Mouse (Mus musculus) CH12.LX (cell line): ENCODE results near the gene Per3. TPM values are rescaled to one million over a fixed set of nuclear protein-coding genes. Genes with fewer than 3 reads are reported as not detected.

Experiments
- DNase-seq: peaks from one replicate; pipeline ENCODE4 v3.0.0-alpha.2; 2013; ENCODE audit errors: extremely low read depth
- H3K27ac ChIP-seq: 2 replicates; pipeline ENCODE4 v1.5.1; 2012; ENCODE audit warnings: low read depth, mild to moderate bottlenecking, control low read depth, moderate library complexity; ENCODE audit not compliant: insufficient read depth
- H3K27me3 ChIP-seq: replicated peaks from 2 replicates; pipeline ENCODE3; 2012; ENCODE audit warnings: inconsistent platforms
- H3K36me3 ChIP-seq, 2 experiments: replicated peaks in 1 of 2; 2 replicates each; pipeline versions ENCODE3 to v1.6.1; 2012; ENCODE audit warnings: inconsistent platforms in 1 of 2, low read length in 1 of 2, mild to moderate bottlenecking in 1 of 2, mixed read lengths in 1 of 2, moderate library complexity in 1 of 2; ENCODE audit not compliant: control insufficient read depth in 1 of 2, insufficient read depth in 1 of 2
- H3K4me1 ChIP-seq, 2 experiments: 2 replicates each; pipeline ENCODE4 v1.6.1; 2012; ENCODE audit warnings: inconsistent platforms in 1 of 2, moderate library complexity in 1 of 2; ENCODE audit not compliant: insufficient read depth in 2 of 2, control insufficient read depth in 1 of 2
- H3K4me2 ChIP-seq: 2 replicates; pipeline ENCODE4 v1.6.1; 2012; ENCODE audit warnings: low read depth, mild to moderate bottlenecking, control low read depth; ENCODE audit not compliant: poor library complexity, insufficient read depth, severe bottlenecking
- H3K4me3 ChIP-seq, 3 experiments: fragments of 150-350 bp in 1 of 3; sonication (generic) in 1 of 3; replicated peaks in 1 of 3; 2 replicates each; pipeline versions ENCODE3 to v1.5.1; 2011 to 2012; ENCODE audit warnings: low read depth in 2 of 3, low read length in 2 of 3, mild to moderate bottlenecking in 2 of 3, moderate library complexity in 2 of 3, control low read depth in 1 of 3, improper control_type of control experiment in 1 of 3, inconsistent platforms in 1 of 3, mixed read lengths in 1 of 3; ENCODE audit not compliant: poor library complexity in 1 of 3
- H3K79me2 ChIP-seq: replicated peaks from 2 replicates; pipeline ENCODE4 v1.6.1; 2012; ENCODE audit warnings: mild to moderate bottlenecking, moderate library complexity; ENCODE audit not compliant: control insufficient read depth, poor library complexity, insufficient read depth, severe bottlenecking; ENCODE audit errors: extremely low read depth
- H3K9ac ChIP-seq: 2 replicates; pipeline ENCODE4 v1.6.1; 2012; ENCODE audit warnings: low read depth, mild to moderate bottlenecking, control low read depth, moderate library complexity; ENCODE audit not compliant: insufficient read depth
- H3K9me3 ChIP-seq: replicated peaks from 2 replicates; pipeline ENCODE3; 2012; ENCODE audit warnings: low read length, inconsistent platforms, mixed read lengths
- BHLHE40 ChIP-seq: IDR thresholded peaks from 2 replicates; pipeline ENCODE4 v1.6.1; 2011; ENCODE audit warnings: mild to moderate bottlenecking, low read depth, low read length, improper control_type of control experiment
- CHD1 ChIP-seq: IDR thresholded peaks from 2 replicates; pipeline ENCODE4 v1.6.1; 2012; ENCODE audit warnings: low read depth, low read length, improper control_type of control experiment, inconsistent platforms
- CHD2 ChIP-seq: IDR thresholded peaks from 2 replicates; pipeline ENCODE4 v1.6.1; 2011; ENCODE audit warnings: low read length, improper control_type of control experiment
- CTCF ChIP-seq, 2 experiments: IDR thresholded peaks in 1 of 2; conservative IDR thresholded peaks in 1 of 2; 2 replicates each; pipeline ENCODE4 v1.5.1; 2011 to 2012; ENCODE audit warnings: low read depth in 2 of 2, low read length in 2 of 2, improper control_type of control experiment in 1 of 2, inconsistent platforms in 1 of 2, mild to moderate bottlenecking in 1 of 2, moderate library complexity in 1 of 2
- ELF1 ChIP-seq: IDR thresholded peaks from 2 replicates; pipeline ENCODE4 v1.6.1; 2014; ENCODE audit warnings: low read depth, mild to moderate bottlenecking, inconsistent platforms, low read length, improper control_type of control experiment
- EP300 ChIP-seq: IDR thresholded peaks from 2 replicates; pipeline ENCODE4 v1.6.1; 2011; ENCODE audit warnings: low read length, improper control_type of control experiment
- ETS1 ChIP-seq: conservative IDR thresholded peaks from 2 replicates; pipeline ENCODE4 v1.6.1; 2012; ENCODE audit warnings: low read depth, mild to moderate bottlenecking, inconsistent platforms, low read length, improper control_type of control experiment, moderate library complexity
- HCFC1 ChIP-seq: IDR thresholded peaks from 2 replicates; pipeline ENCODE4 v1.6.1; 2012; ENCODE audit warnings: low read depth, mild to moderate bottlenecking, inconsistent platforms, low read length, improper control_type of control experiment
- JUN ChIP-seq: IDR thresholded peaks from 2 replicates; pipeline ENCODE4 v1.6.1; 2011; ENCODE audit warnings: low read depth, mild to moderate bottlenecking, low read length, improper control_type of control experiment, moderate library complexity; ENCODE audit not compliant: insufficient read depth
- KAT2A ChIP-seq: IDR thresholded peaks from 2 replicates; pipeline ENCODE4 v1.6.1; 2012; ENCODE audit warnings: low read length, improper control_type of control experiment, inconsistent platforms; ENCODE audit not compliant: insufficient replicate concordance
- MAZ ChIP-seq: IDR thresholded peaks from 2 replicates; pipeline ENCODE4 v1.6.1; 2012; ENCODE audit warnings: low read depth, mild to moderate bottlenecking, inconsistent platforms, low read length, improper control_type of control experiment, moderate library complexity
- MYC ChIP-seq: IDR thresholded peaks from 2 replicates; pipeline ENCODE4 v1.6.1; 2011; ENCODE audit warnings: low read depth, mild to moderate bottlenecking, improper control_type of control experiment, low read length
- NELFE ChIP-seq: IDR thresholded peaks from 2 replicates; pipeline ENCODE4 v1.6.1; 2011; ENCODE audit warnings: low read depth, low read length, improper control_type of control experiment
- NRF1 ChIP-seq: IDR thresholded peaks from 2 replicates; pipeline ENCODE4 v1.6.1; 2014; ENCODE audit warnings: low read depth, mild to moderate bottlenecking, inconsistent platforms, low read length, improper control_type of control experiment, moderate library complexity
- PAX5 ChIP-seq: IDR thresholded peaks from 2 replicates; pipeline ENCODE4 v1.6.1; 2012; ENCODE audit warnings: low read length, inconsistent platforms, mixed read lengths
- POLR2AphosphoS2 ChIP-seq: IDR thresholded peaks from 2 replicates; pipeline ENCODE4 v1.6.1; 2011; ENCODE audit warnings: low read depth, low read length, improper control_type of control experiment
- RAD21 ChIP-seq: IDR thresholded peaks from 2 replicates; pipeline ENCODE4 v1.6.1; 2011; ENCODE audit warnings: low read depth, mild to moderate bottlenecking, low read length, improper control_type of control experiment, moderate library complexity
- SIN3A ChIP-seq: IDR thresholded peaks from 2 replicates; pipeline ENCODE4 v1.6.1; 2012; ENCODE audit warnings: low read length, improper control_type of control experiment, inconsistent platforms
- SMC3 ChIP-seq: IDR thresholded peaks from 2 replicates; pipeline ENCODE4 v1.6.1; 2011; ENCODE audit warnings: low read depth, low read length, improper control_type of control experiment
- TBP ChIP-seq: conservative IDR thresholded peaks from 2 replicates; pipeline ENCODE4 v1.6.1; 2011; ENCODE audit warnings: low read depth, low read length, improper control_type of control experiment
- UBTF ChIP-seq: IDR thresholded peaks from 2 replicates; pipeline ENCODE4 v1.6.1; 2012; ENCODE audit warnings: low read depth, mild to moderate bottlenecking, inconsistent platforms, low read length, improper control_type of control experiment, moderate library complexity
- USF1 ChIP-seq: IDR thresholded peaks from 2 replicates; pipeline ENCODE4 v1.6.1; 2014; ENCODE audit warnings: low read depth, mild to moderate bottlenecking, inconsistent platforms, low read length, improper control_type of control experiment
- USF2 ChIP-seq: conservative IDR thresholded peaks from 2 replicates; pipeline ENCODE4 v1.6.1; 2011; ENCODE audit warnings: low read depth, low read length, improper control_type of control experiment
- ZKSCAN1 ChIP-seq: IDR thresholded peaks from 2 replicates; pipeline ENCODE4 v1.6.1; 2012; ENCODE audit warnings: low read depth, inconsistent platforms, low read length, improper control_type of control experiment, borderline replicate concordance
- dilution Hi-C: fragments of 300-500 bp; cut with MboI; formaldehyde crosslinking; loops from 2 replicates; pipeline ENCODE4 v1.14.3; 2020; ENCODE audit warnings: low sequenced_read_pairs; ENCODE audit not compliant: extremely low pct_unique_long_range_greater_than_20kb, extremely low pct_ligation_motif_present
- in situ Hi-C: fragments of 300-500 bp; cut with MboI; formaldehyde crosslinking; loops from 3 replicates; pipeline ENCODE4 v1.14.3; 2019; ENCODE audit warnings: low sequenced_read_pairs, low pct_ligation_motif_present, low pct_unique_long_range_greater_than_20kb, mixed read lengths
- polyA plus RNA-seq: library from polyadenylated mRNA; unstranded; fragments of >175 nt; gene quantifications from 2 replicates; pipeline ENCODE4 v1.2.1, GENCODE M21; 2012; ENCODE audit warnings: low read depth; ENCODE audit not compliant: insufficient read length
- total RNA-seq, 2 experiments: library from RNA; depleted of rRNA; stranded (reverse); fragments of 300-350 nt in 1 of 2; fragments of >200 nt in 1 of 2; gene quantifications; 2 replicates each; pipeline ENCODE4 v1.2.3; 2012 to 2014

Gene Per3
- total and polyA plus RNA-seq, 3 experiments, result 0.56 to 0.81 (median 0.74) TPM

GRCm38 (mm10) chr4:151036521-151036920, 7.9 kb downstream of the Per3 start:
- H3K9me3 ChIP-seq, result no peaks in the 10 kb centered on the region
- TF ChIP-seq JUN (no peak), NELFE (no peak), USF1 (no peak), NRF1 (no peak), CHD2 (no peak), CHD1 (no peak), HCFC1 (no peak)
- H3K79me2 ChIP-seq, result no peaks in the 10 kb centered on the region
- no peak overlapping the region for H3K9ac ChIP-seq
- H3K4me1 ChIP-seq, result peaks cover 2 to 3% of the 10 kb centered on the region in 2 experiments; a peak in 3 of 4 replicates
- dilution Hi-C loops, result no loop called here
- peaks cover 0 to 1% of the 10 kb centered on the region in 2 experiments for H3K36me3 ChIP-seq
- H3K27me3 ChIP-seq, result no peaks in the 10 kb centered on the region
- H3K27ac ChIP-seq, result no peak overlapping the region
- DNase-seq, result no peak
- H3K4me3 ChIP-seq, result no peak overlapping the region
- no peak overlapping the region for H3K4me2 ChIP-seq
- in situ Hi-C loops, result no loop called here

GRCm38 (mm10) chr4:151027001-151027400, 17.5 kb downstream of the Per3 start:
- peak; percentile 77 for TF ChIP-seq SMC3
- TF ChIP-seq NELFE, result no peak
- TF ChIP-seq NRF1, result no peak
- no peak for TF ChIP-seq USF2
- TF ChIP-seq RAD21, result peak; percentile 58
- TF ChIP-seq CTCF (conservative IDR thresholded peaks at IDR 0.05 in 1 of 2, IDR thresholded peaks at IDR 0.05 in 1 of 2; ENCODE audit: low read depth in 2 of 2, low read length in 2 of 2), result peak; percentile 81 to 89
- Histone ChIP-seq H3K9ac (no peak overlapping the region), H3K79me2 (no peaks in the 10 kb centered on the region), H3K4me1 (peaks cover 0 to 2% of the 10 kb centered on the region in 2 experiments; a peak in 1 of 4 replicates), H3K4me3 (no peak overlapping the region), H3K4me2 (no peak overlapping the region), H3K36me3 (peaks cover 0 to 3% of the 10 kb centered on the region in 2 experiments), H3K27me3 (no peaks in the 10 kb centered on the region), H3K27ac (no peak overlapping the region), H3K9me3 (no peaks in the 10 kb centered on the region)
- dilution Hi-C loops (no loop called here), in situ Hi-C loops (no loop called here)
- DNase-seq, result peak; percentile 49

GRCm38 (mm10) chr4:151024152-151024551, 20.3 kb downstream of the Per3 start:
- no peaks in the 10 kb centered on the region for H3K9me3 ChIP-seq
- H3K27me3 ChIP-seq, result no peaks in the 10 kb centered on the region
- H3K4me1 ChIP-seq, result peaks cover 0 to 2% of the 10 kb centered on the region in 2 experiments; a peak in 1 of 4 replicates
- H3K27ac ChIP-seq, result no peak overlapping the region
- H3K4me2 ChIP-seq, result no peak overlapping the region
- dilution Hi-C loops, result no loop called here
- no peak overlapping the region for H3K4me3 ChIP-seq
- H3K79me2 ChIP-seq, result no peaks in the 10 kb centered on the region
- DNase-seq, result no peak
- TF ChIP-seq UBTF (no peak), TBP (no peak), JUN (no peak), MAZ (no peak), POLR2AphosphoS2 (no peak), ELF1 (no peak), CHD2 (no peak), NRF1 (no peak), NELFE (no peak), KAT2A (no peak), MYC (no peak), BHLHE40 (no peak), ETS1 (no peak), PAX5 (no peak), SIN3A (no peak), EP300 (no peak), ZKSCAN1 (no peak)
- TF ChIP-seq, all 38 proteins: peak for 0
- Histone ChIP-seq H3K36me3 (peaks cover 0 to 3% of the 10 kb centered on the region in 2 experiments), H3K9ac (no peak overlapping the region)
- in situ Hi-C loops, result no loop called here
